Mouse (Mus musculus): Measurements from ENCODE around the gene Pcgf6. TPM values are rescaled to one million over a fixed set of nuclear protein-coding genes. Genes with fewer than 3 reads are reported as not detected.

The Pcgf6 gene
- polyA plus RNA-seq, 1 experiment from 2014 or later = 31.6 TPM

DNA sequence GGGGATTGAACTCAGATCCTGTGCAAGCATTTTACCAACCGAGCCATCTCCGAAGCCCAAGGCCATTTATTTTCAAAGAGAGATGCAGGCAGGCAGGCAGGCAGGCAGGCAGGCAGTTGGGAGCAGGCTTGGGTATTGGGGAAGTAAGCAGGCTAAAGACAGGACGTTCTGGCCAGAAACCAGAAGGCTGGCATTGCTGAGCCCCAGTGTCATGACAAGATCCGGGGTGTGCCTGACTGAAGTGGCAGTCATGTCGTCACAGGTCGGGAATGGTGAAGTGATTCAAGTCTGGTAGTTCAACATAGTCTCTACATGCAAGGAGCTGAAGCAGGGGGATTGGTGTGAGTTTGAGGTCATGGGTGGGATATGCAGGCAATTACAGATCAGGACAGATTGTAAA is 63.1 kb downstream of the Pcgf6 start:
- Histone ChIP-seq H3K4me2 (replicated peaks; ENCODE audit: low read depth, low read length) (no peak overlapping the region), H3K4me1 (replicated peaks; ENCODE audit: control insufficient read depth, insufficient read depth, low read length) (peaks cover 4% of the 10 kb centered on the region; the same call in 1 of the 2 replicates), H3K27ac (ENCODE audit: low read depth, low read length) (no peak overlapping the region), H3K4me3 (ENCODE audit: low read depth, low read length) (no peak overlapping the region), H3K9ac (ENCODE audit: low read depth, low read length) (no peak overlapping the region), H3K27me3 (ENCODE audit: control insufficient read depth, insufficient read depth, low read length) (no peaks in the 10 kb centered on the region), H3K9me3 (ENCODE audit: control insufficient read depth, low read length) (no peaks in the 10 kb centered on the region), H3K36me3 (ENCODE audit: control insufficient read depth, insufficient read depth, low read length) (no peaks in the 10 kb centered on the region)
- ATAC-seq (ENCODE audit: low FRiP score) = no peak
- 84% methylated on average over 6 of the region's 6 CpGs for WGBS
- DNase-seq (ENCODE audit: low spot score) = no peak

DNA sequence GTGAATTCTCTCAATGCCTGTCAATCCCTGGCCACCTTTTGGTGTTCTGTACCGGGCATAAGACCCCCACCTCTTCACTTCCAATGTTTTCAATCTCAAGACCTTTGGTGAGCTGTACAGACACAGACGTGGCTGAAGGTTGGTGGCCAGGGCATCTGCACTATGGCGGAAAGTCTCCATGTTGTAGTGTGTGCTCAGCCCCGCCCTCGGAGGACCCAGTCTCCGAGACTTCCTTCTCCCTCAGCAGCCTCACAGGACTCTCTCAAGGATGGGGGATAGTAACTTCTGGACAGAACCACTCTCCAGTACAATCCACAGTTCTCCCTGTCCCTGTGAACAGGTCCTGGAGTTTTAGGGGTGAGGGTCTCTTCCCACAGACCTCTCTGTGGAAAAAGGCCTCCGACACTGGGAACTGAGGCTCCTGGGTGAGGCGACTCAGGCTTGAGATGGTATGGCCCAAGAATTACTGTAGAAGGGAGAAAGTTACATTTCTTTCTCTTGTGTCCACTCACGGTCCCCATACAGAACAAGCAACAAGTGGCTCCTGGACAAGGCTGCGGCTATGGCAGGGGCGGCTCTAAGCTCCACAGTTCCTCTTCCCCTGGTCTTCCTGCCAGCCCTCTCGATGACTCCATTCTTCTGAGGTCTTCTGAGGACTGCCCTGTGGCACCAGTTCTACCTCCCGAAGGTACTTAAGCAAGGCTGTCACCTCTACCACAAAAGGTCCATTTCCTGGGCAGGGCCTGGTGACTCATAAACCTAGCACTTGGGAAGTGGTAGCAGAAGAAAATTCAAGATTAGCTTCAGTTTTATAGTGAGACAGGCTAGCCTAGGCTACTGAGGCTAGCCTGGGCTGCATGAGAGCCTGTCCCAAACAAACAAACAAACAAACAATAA is 65.7 kb downstream of the Pcgf6 start:
- no peaks in the 10 kb centered on the region for H3K36me3 ChIP-seq (ENCODE audit: control insufficient read depth, insufficient read depth, low read length)
- DNase-seq (ENCODE audit: low spot score) (no peak), ATAC-seq (ENCODE audit: low FRiP score) (no peak)
- H3K9ac ChIP-seq (ENCODE audit: low read depth, low read length) = no peak overlapping the region
- no peak overlapping the region for H3K27ac ChIP-seq (ENCODE audit: low read depth, low read length)
- no peak overlapping the region for H3K4me3 ChIP-seq (ENCODE audit: low read depth, low read length)
- no peaks in the 10 kb centered on the region for H3K9me3 ChIP-seq (ENCODE audit: control insufficient read depth, low read length)
- 87% methylated on average over 13 of the region's 13 CpGs for WGBS
- peaks cover 4% of the 10 kb centered on the region; the same call in 1 of the 2 replicates for H3K4me1 ChIP-seq (replicated peaks; ENCODE audit: control insufficient read depth, insufficient read depth, low read length)
- no peak overlapping the region for H3K4me2 ChIP-seq (replicated peaks; ENCODE audit: low read depth, low read length)
- H3K27me3 ChIP-seq (ENCODE audit: control insufficient read depth, insufficient read depth, low read length) = no peaks in the 10 kb centered on the region

DNA sequence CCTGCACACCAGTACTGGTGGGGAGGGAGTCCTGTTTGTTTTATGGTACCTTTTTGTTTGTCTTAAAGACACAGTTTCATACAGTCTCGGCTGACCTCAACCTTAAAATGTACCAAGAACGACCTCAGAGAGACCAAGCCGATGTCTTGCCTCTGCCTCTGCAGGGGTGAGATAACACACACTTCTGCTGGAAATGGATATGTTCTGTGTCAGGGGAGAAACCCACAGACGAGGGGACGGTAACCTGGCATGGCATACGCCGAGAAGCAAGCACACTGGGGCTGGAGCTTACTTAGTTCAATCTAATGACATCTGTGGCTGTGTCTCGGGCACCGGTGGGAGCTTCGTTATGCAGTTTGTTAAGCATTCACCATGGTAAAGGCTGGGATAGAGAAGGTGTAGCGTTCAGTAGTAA is 66.7 kb downstream of the Pcgf6 start:
- H3K27me3 ChIP-seq (ENCODE audit: control insufficient read depth, insufficient read depth, low read length) = no peaks in the 10 kb centered on the region
- ATAC-seq (ENCODE audit: low FRiP score) = no peak
- H3K4me3 ChIP-seq (ENCODE audit: low read depth, low read length) = no peak overlapping the region
- no peak for DNase-seq (ENCODE audit: low spot score)
- H3K9ac ChIP-seq (ENCODE audit: low read depth, low read length) = no peak overlapping the region
- H3K4me2 ChIP-seq (replicated peaks; ENCODE audit: low read depth, low read length) = no peak overlapping the region
- H3K9me3 ChIP-seq (ENCODE audit: control insufficient read depth, low read length) = no peaks in the 10 kb centered on the region
- H3K4me1 ChIP-seq (replicated peaks; ENCODE audit: control insufficient read depth, insufficient read depth, low read length) = peaks cover 4% of the 10 kb centered on the region; the same call in 1 of the 2 replicates
- 67% methylated on average over 11 of the region's 11 CpGs for WGBS
- H3K36me3 ChIP-seq (ENCODE audit: control insufficient read depth, insufficient read depth, low read length) = no peaks in the 10 kb centered on the region
- H3K27ac ChIP-seq (ENCODE audit: low read depth, low read length) = no peak overlapping the region

Other genes starting within 250 kb of the Pcgf6 start
- 266 and 290 TPM in 2 replicates for gene Ina, start 36.2 kb downstream of the Pcgf6 start, polyA plus RNA-seq (2014; fragmentation: Nextera tagmentation; extraction: Ambion mirVana)
- 81.5 and 90.6 TPM in 2 replicates for gene Nt5c2, start 35.8 kb downstream of the Pcgf6 start, polyA plus RNA-seq (2014; fragmentation: Nextera tagmentation; extraction: Ambion mirVana)
- 10.8 and 11.8 TPM in 2 replicates for gene Taf5, start 16.8 kb upstream of the Pcgf6 start, polyA plus RNA-seq (2014; fragmentation: Nextera tagmentation; extraction: Ambion mirVana)
- gene Usmg5, start 39.7 kb upstream of the Pcgf6 start, polyA plus RNA-seq (2014; fragmentation: Nextera tagmentation; extraction: Ambion mirVana) = 1,062 and 1,136 TPM in 2 replicates
- 8.1 and 9.4 TPM in 2 replicates for gene Pdcd11, start 39.9 kb upstream of the Pcgf6 start, polyA plus RNA-seq (2014; fragmentation: Nextera tagmentation; extraction: Ambion mirVana)
- 0.42 and 0.78 TPM in 2 replicates for gene Calhm2, start 87.4 kb upstream of the Pcgf6 start, polyA plus RNA-seq (2014; fragmentation: Nextera tagmentation; extraction: Ambion mirVana)
- gene Calhm1, start 93.3 kb upstream of the Pcgf6 start, polyA plus RNA-seq (2014; fragmentation: Nextera tagmentation; extraction: Ambion mirVana) = not detected in 2 replicates
- not detected in 2 replicates for gene Calhm3, start 106.9 kb upstream of the Pcgf6 start, polyA plus RNA-seq (2014; fragmentation: Nextera tagmentation; extraction: Ambion mirVana)
- gene Neurl1a, start 127.9 kb upstream of the Pcgf6 start, polyA plus RNA-seq (2014; fragmentation: Nextera tagmentation; extraction: Ambion mirVana) = 2.9 and 3.4 TPM in 2 replicates

Measured in hindbrain, embryonic 11.5 days (tissue).